Mouse (Mus musculus) megakaryocyte-erythroid progenitor cell, adult 5-6 weeks (primary cell): ENCODE data around the gene Usp6nl. TPM values are rescaled to one million over a fixed set of nuclear protein-coding genes. Genes with fewer than 3 reads are reported as not detected.

Source experiments
- ATAC-seq: replicated peaks from 2 replicates; pipeline ENCODE4 v1.8.0; 2016; ENCODE audit warnings: mild to moderate bottlenecking, inconsistent platforms; ENCODE audit not compliant: severe bottlenecking, poor library complexity, low FRiP score, low TSS enrichment
- total RNA-seq, 2 experiments: library from RNA; stranded (forward) in 1 of 2; stranded (reverse) in 1 of 2; fragments of 200-1000, 215-1000 nt in 1 of 2; fragments of >200 nt in 1 of 2; fragmentation: Nextera tagmentation in 1 of 2; gene quantifications; 2 replicates each; pipeline ENCODE4 v1.2.3; 2014 to 2017

The Usp6nl gene
- total RNA-seq, 2 experiments from 2014 or later: 38.6 to 53.7 TPM

DNA sequence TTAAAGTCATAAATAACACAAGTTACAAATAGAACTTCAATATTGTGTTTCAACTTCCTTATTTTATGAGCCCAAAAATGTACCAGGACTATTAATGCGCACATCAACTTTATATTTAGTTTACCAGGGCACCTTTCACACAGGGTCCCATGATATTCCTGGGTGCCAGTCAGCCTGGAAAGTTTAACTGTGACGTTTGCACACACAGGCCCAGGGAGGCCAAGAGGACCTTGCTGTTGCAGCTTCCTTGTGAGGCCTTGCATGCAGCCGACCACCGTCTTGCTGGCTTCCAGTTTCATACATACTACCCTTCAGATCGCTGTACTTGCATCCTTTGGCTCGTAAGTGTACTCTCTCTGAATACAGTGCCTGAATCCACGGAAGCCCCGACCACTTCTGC lies 8.3 kb downstream of the Usp6nl start:
- peak; percentile 33 for ATAC-seq

DNA sequence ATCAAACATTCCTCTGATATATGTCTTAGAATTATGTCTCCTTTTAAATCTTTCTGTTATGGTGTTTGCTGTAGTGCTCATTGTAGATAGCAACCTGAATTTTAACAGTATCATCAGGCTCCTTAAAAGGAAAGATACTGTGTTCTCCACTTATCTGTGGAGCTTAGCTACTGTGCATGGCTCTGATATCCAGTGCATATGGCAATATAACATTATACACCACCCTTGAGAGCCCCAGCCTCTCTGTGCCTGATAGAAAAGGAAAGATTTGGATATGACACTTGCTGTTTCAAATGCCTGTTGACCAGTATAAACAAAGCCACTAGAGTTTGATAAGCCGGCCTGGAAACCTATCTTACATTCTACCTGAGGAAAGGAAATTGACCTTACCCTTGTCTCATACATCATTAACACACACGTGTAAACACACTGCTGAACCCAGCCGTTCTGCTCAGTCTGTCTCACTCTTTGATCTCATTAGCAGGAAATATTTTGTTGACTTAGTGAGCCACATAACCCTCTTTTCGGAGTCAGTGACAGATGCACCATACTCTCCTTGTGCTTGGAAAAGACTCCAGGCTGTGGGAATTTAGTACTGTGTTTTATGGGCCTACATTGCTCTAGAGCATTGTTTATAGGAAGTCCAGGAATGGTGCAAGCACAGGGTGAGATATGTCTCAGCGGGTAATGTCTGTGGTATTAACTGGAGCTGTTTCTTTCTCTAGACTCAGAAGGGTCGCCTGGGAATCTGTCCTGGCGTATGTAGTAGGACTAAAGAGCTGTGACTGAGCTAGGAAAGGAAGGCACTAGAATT lies 9.1 kb downstream of the Usp6nl start:
- peak; percentile 91 for ATAC-seq

DNA sequence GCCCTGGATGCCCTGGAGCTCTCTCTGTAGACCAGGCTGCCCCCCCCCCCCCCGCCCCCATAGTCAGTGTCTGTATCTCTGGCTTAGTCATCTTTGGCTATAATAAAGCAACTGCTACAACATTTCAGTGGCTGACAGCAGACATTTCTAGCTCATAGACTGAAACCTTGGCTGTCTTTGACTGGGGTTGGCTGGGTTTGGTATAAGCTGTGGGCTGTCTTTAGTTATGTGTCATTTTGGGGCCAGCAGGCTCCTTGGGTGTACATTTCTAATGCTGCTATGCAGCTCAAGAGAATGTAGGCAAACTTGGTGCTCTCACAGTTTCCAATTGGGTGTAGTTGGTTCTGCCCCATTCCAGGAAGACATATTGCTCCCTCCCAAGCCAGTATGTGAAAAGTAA lies 11.1 kb downstream of the Usp6nl start:
- no peak for ATAC-seq

DNA sequence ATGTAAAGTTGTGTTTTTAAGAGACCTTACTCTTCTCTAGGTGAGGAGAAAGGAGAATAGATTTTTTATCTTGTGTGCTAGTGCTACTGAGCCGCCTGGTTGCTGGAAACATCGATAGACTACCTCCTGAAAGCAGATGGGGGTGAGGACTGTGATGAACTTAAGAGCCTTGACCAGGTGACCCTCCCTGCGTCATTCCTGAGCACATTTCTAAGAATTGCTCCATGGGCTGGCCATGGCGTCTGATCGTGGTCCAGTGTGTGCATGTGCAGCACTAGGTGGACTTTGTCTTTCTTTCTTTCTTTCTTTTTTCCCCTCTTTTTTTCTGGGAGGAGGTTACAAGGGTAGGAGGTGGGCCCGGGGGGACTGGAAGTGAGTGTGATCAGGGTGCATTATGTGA lies 11.5 kb downstream of the Usp6nl start:
- no peak for ATAC-seq

DNA sequence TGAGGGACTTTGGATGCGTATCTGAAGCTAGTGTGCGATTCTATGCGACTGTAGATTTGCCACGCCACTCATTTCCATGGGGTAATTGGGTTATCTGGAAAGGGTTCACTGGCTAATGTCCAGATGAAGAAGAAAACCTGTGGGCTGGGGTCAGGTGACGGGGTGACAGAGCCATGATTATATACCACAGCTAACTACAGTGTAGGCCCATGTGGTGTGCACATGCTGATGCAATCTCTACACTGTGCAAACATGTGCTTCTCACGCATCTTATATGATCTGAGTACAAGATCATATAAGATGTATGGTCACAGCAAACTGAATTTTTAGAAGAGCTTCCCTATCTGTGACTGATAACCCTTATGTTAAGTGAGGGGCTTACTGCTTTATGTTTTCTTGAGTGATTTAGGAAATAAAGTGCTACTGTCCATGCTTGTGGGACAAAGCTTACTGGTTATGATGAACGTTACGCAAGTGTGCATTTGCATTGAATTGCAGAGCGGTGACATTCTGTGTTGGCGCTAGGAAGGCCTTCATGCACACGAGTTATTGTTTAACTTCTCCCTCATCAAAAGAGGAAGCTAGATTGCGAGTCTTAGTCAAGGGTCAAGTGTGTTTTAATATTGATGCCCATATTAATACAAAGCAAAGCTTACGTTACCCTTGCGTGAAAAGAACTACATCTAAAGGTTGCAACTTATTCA lies 12.7 kb downstream of the Usp6nl start:
- ATAC-seq: no peak

DNA sequence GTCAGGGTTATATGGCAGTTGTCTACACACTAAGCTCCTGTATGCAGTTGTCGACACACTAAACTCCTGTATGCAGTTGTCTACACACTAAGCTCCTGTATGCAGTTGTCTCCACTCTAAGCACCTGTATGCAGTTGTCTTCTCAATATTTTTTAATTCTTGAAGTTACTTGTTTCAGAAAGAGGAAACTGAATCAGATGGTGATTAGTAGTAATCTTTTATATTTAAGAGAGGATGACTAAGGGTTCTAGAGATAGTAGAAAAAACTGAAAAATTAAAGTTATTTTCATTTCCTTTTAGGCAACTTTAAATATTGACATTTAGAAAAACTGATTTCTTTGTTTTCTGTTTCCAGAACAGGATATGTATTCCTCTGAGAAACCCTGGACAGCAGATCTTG lies 13.5 kb downstream of the Usp6nl start:
- ATAC-seq: no peak

DNA sequence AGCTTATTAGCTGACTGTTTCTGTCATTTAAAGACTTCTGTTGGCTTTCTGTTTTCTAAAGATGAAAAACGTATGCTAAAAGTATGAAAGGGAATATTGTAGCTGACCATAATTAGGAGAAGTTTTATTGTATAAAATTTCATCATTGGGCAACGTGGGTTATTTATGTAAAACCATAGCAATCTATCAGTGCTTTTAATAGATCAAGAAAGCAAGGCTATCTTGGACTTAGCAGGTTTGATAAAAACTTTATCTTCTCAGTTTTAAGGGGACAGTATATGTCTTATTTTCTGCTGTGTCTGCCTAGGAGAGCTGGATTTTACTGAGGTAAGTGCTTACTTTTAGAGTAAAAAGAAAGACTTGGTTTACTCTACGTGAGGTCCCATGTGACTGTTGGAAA lies 14.2 kb downstream of the Usp6nl start:
- no peak for ATAC-seq

DNA sequence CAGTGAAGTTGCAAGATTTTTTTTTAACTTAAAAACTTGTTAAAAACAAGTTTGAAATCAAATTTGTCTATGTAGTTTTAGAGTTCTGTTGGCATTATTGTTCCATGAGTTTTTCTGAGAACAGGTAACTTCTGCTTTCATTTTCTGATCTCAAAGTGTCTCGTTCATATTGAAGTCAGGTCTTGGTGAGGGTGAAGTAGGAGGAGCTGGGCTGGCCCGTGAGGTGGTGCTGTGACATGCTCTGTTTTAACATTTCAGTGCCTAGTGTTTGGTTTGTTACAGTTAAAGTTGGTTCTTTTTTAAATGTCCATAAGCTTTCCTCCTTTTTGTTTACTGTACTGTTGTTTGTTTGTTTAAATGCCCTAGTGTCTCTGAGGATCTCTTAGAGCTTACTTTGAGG lies 15.0 kb downstream of the Usp6nl start:
- no peak for ATAC-seq

DNA sequence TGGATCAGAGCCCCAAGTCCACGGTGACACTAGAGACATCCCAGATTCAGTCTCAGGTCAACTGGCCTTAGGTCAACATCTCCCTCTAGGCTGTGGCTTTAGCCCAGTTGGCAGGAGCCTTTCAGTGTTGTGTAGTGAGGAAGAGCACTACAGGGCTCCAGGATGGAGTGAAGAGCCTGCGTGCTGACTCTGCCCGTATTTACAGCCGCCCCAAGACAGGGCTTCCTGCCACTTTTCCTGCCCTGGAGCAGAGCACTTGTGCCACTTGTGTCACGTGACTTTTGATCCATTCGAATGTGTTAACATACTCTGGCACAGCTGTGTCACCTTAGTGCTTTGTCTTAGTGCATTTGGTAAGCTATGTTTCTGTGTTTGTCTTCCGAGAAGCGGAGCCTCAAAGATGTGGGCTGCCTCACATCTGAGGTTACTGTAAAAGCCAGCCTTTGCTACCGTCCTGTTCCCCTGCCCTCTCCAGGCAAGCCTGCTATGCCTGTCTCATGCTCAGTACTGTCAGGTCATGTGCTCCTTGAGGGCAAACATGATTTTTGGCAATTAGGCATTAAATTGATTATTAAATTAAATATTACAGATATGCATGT lies 15.7 kb downstream of the Usp6nl start:
- ATAC-seq: no peak

DNA sequence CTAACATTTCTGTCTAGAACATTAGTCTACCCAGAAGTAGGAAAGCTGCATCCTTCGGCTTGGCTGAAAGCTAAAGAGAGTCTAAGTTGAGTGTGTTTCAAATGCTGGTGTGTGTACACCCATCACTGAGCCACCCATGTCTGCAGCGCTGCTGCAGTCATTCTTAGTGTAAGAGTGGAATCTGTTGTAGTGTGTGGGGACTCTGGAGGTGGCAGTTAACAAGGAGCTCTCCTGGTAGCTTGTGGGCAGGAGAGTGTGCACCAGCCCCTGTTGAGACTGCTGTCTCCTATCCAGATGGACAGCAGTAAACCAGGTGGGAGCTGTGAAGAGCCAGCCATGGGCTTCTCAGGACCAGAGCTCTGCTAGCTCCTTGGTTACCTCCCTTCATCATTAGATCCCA lies 18.0 kb downstream of the Usp6nl start:
- ATAC-seq: peak; percentile 36

DNA sequence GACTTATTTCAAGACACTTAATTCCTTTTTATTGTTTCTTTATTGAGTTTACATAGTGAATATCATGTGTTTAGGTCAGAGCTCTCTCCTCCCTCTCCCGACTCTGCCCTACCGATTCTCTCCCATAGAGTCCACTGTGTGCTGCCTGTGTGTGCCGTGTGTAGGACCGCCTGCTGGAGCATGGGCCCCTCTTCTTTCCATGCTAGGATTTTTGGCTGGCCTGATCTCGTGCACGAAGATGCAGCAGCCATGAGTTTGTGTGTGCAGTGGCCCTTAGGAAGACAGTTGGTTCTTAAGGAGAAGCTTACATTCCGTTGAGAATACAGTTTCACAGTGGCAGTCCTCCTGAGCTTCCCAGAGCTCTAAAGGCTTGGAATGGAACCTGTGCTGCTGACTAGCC lies 19.0 kb downstream of the Usp6nl start:
- no peak for ATAC-seq

DNA sequence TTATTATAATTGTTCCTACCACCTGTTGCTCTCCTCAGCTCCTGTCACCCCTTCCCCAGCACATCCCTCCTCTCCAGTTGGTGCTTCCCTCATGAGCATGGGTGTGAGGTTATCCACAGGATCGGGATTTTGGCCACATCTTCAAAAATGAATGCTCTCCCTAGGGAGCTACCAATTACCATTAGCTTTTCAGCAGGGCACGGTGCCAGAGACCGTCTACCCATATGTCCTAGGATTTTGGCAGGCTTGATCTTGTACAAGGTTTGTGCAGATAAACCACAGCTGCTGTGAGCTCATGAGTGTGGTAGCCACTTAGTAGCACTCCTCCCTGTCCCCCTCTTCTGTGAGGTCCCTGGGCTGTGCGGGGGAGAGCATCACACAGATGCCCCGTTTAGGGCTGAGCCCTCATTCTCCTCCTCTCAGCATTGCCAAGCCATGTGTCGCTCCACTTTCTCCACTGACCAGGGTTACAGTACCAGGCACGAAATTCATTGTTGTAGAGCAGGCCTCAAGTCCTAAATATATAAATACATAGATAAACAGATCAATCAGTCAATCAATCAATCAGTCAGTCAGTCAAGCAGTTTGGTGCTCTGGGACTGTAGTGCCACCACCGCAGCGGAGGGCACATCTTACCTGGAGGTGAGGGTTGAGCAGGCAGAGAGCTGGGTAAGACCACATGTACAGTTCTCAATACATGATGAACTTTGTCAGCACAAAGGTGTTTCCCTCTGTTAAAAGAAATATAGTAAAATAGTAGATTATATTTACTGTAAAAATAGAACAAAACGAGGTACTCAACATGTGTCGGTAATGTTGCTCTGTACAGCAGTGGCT lies 27.0 kb downstream of the Usp6nl start:
- ATAC-seq: peak; percentile 75

DNA sequence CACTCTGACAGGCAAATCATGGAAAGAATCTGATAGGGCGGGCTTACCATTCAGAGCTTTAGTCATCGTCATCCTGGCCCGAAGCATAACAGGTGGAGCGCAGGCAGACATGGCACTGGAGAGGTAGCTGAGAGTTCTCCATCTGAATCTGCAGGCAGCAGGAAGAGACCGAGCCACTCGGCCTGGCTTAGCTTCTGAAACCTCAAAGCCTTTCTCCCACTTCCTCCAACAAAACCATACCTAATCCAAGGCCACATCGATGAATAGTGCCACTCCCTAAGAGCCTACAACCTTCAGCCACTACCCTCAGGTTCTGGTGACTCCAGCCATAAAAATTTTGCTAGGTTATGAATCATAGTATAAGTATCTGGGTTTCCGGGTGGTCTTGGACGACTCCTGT lies 27.7 kb downstream of the Usp6nl start:
- ATAC-seq: no peak

DNA sequence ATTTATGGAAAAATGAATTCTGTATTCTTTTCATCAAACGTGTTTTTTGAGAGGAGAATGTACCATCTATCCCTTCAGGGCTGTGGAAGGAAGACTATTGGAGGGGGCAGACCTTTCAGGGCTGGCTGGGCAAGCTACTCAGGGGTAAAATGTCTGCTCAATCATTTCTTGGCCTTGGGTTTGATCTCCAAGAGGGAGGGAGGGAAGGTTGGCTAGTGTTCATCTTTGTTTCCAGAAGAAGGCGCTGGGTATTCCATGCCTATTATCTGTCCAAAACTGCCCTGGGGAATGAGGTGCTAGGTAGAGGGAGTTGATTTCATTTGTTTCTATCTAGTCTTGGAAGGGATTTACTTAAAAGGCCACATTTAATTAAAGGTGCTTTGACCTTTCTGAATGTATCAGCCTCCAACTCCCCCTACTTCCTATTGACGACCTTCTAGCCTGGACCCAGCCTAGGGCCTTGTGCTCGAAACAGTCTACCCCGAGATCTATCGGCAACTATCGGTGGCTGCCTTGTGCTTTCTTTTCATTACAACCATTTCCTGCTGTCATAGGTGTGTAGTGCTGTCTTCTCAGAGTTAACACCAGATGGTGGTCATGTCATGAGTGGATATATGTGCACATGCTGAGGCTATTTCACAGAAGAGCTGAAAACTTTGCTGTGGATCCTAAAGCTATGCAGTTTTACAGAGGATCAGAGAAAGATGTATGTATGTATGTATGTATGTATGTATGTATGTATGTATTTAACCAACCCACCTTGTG lies 28.6 kb downstream of the Usp6nl start:
- no peak for ATAC-seq

DNA sequence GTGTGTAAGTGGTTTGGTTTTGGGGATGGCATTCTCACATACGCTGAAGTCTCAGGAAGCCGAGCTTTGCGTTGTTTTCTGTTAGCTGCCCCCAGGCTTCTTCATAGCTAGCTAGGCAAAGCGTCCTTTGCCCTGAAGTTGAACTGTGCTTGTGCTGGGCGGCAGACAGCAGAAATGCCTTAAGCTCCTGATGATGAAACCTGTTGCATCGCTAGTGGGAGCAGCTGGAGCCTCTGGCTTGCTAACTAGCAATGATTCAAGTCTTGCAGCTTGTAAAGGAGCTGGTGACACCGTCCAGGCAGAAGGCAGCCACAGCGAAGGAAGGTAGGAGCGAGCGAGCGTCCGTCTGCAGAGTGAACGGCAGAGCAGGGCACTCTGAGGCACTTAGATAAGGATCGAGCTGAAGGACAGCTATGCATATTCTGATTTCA lies 30.1 kb downstream of the Usp6nl start:
- ATAC-seq: peak; percentile 75

DNA sequence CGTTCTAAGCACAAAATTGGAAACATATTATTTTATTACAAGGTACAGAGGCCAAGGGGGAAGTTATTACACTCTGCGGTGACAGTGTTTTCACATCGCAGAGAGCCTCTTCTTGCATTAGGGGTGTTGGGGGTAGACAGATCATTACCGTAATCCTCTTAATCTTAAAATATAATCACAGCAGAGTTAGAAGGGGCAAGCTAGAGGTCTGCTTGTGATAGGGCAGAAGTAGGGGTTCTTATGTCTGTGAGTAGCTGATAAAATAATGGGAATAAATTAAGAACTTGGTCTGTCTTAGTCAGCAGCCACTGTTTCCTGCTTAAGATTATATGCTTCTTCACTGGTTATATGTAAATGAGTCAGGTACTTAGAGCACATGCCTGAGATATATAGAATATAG lies 30.6 kb downstream of the Usp6nl start:
- ATAC-seq: peak; percentile 71

DNA sequence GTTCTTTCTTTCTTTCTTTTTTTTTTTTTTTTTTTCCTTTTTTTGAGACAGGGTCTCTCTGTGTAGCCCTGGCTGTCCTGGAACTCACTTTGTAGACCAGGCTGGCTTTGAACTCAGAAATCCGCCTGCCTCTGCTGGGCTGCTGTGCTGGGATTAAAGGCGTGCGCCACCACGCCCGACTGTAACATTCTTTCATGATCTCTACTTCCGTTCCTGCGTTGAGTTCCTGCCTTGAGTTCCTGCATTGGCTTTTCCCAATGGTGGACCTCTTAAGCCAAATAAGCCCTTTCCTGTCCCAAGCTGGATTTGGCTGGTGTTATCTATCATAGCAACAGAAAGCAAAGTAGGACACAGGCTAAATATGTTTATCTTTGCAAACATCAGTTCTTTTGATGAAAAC lies 34.8 kb downstream of the Usp6nl start:
- no peak for ATAC-seq

DNA sequence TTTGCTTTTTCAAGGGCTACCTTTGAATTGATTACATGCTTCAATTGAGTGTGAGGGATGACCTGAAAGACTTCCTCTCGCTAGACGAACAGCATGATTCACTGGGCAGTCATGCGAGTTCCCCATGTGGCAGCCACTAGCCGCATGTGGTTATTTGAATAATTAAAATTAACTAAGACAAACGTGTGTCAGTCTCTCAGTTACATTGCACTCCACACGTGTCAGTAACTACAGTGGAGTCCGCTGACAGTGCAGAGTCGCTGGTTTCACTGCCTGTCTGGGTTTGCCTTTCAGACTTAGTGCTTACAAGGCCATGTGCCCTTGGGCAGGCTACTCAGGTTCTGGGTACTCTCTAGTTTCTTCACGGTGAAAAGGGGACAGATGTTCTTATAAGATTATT lies 37.2 kb downstream of the Usp6nl start:
- peak; percentile 40 for ATAC-seq

DNA sequence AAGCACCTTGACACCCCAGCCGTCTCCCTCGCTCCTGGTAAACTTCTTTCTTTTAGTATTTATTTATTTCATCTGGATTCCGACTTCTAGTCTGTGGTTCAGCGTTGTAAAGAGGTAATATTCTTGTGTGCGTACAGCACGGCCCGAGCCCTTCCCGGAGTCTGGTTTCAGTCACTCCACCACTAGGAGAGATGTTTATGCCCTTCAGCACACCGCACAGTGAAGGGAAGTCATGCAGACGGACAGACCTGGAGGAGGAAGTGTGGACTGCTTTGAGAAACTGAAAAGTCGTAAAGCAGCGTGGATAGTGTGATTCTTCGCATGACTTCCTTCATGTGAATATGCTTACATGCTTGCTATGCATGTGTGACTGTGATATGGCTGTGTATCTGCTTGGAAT lies 40.7 kb downstream of the Usp6nl start:
- ATAC-seq: no peak
